Mouse (Mus musculus): ENCODE data around the gene Usp30. TPM values are rescaled to one million over a fixed set of nuclear protein-coding genes. Genes with fewer than 3 reads are reported as not detected.

The Usp30 gene
- polyA plus RNA-seq, 1 experiment from 2014 or later = 12.0 TPM

Other genes with a start within 250 kb of the Usp30 start
- 7.4 and 9.5 TPM in 2 replicates for gene Selplg, start 232.8 kb upstream of the Usp30 start, polyA plus RNA-seq (2015; fragmentation: Nextera tagmentation; extraction: Ambion mirVana)
- 131 and 138 TPM in 2 replicates for gene Coro1c, start 156.7 kb upstream of the Usp30 start, polyA plus RNA-seq (2015; fragmentation: Nextera tagmentation; extraction: Ambion mirVana)
- 13.2 and 15.1 TPM in 2 replicates for gene Ssh1, start 71.6 kb upstream of the Usp30 start, polyA plus RNA-seq (2015; fragmentation: Nextera tagmentation; extraction: Ambion mirVana)
- gene Dao, start 61.8 kb upstream of the Usp30 start, polyA plus RNA-seq (2015; fragmentation: Nextera tagmentation; extraction: Ambion mirVana) = not detected in 2 replicates
- 0.30 and 0.41 TPM in 2 replicates for gene Svop, start 26.1 kb downstream of the Usp30 start, polyA plus RNA-seq (2015; fragmentation: Nextera tagmentation; extraction: Ambion mirVana)
- 6.3 and 8.0 TPM in 2 replicates for gene Alkbh2, start 62.8 kb downstream of the Usp30 start, polyA plus RNA-seq (2015; fragmentation: Nextera tagmentation; extraction: Ambion mirVana)
- gene Ung, start 64.9 kb downstream of the Usp30 start, polyA plus RNA-seq (2015; fragmentation: Nextera tagmentation; extraction: Ambion mirVana) = 33.8 and 38.6 TPM in 2 replicates
- 2.0 and 2.3 TPM in 2 replicates for gene Acacb, start 81.1 kb downstream of the Usp30 start, polyA plus RNA-seq (2015; fragmentation: Nextera tagmentation; extraction: Ambion mirVana)
- 3.6 and 5.3 TPM in 2 replicates for gene Foxn4, start 208.3 kb downstream of the Usp30 start, polyA plus RNA-seq (2015; fragmentation: Nextera tagmentation; extraction: Ambion mirVana)
- 5.4 and 6.8 TPM in 2 replicates for gene Myo1h, start 223.7 kb downstream of the Usp30 start, polyA plus RNA-seq (2015; fragmentation: Nextera tagmentation; extraction: Ambion mirVana)